Mouse (Mus musculus) lung, embryonic 15.5 days (tissue): ENCODE data around the gene Atp5b. TPM values are rescaled to one million over a fixed set of nuclear protein-coding genes. Genes with fewer than 3 reads are reported as not detected.
A peak's percentile ranks its signal among the peaks of the same experiment; 100 is the strongest.

Experiments used
- ATAC-seq: fragments of 200-750 bp; cut with Nextera tagmentation; 2 replicates; pipeline ENCODE4 v1.8.0; 2017; ENCODE audit warnings: moderate number of reproducible peaks, borderline replicate concordance; ENCODE audit not compliant: low FRiP score, low TSS enrichment; ENCODE audit errors: extremely low read depth
- H3K27ac ChIP-seq: fragments of 300-500 bp; sonication (generic); 2 replicates; pipeline ENCODE4 v1.5.1; 2015; ENCODE audit warnings: moderate library complexity, mild to moderate bottlenecking, inconsistent platforms
- H3K27me3 ChIP-seq: fragments of 300-500 bp; sonication (generic); 2 replicates; pipeline ENCODE4 v1.6.1; 2015; ENCODE audit warnings: inconsistent platforms
- H3K36me3 ChIP-seq: fragments of 300-500 bp; sonication (generic); 2 replicates; pipeline ENCODE4 v1.6.1; 2015; ENCODE audit warnings: inconsistent platforms
- H3K4me1 ChIP-seq: fragments of 300-500 bp; sonication (generic); 2 replicates; pipeline ENCODE4 v1.6.1; 2015; ENCODE audit warnings: inconsistent platforms
- H3K4me2 ChIP-seq: fragments of 300-500 bp; sonication (generic); 2 replicates; pipeline ENCODE4 v1.6.1; 2015; ENCODE audit warnings: inconsistent platforms, mild to moderate bottlenecking, moderate library complexity
- H3K4me3 ChIP-seq: fragments of 300-500 bp; sonication (generic); 2 replicates; pipeline ENCODE4 v1.5.1; 2015; ENCODE audit warnings: mild to moderate bottlenecking, inconsistent platforms
- H3K9ac ChIP-seq: fragments of 300-500 bp; sonication (generic); 2 replicates; pipeline ENCODE4 v1.6.1; 2015; ENCODE audit warnings: inconsistent platforms
- H3K9me3 ChIP-seq: fragments of 300-500 bp; sonication (generic); 2 replicates; pipeline ENCODE4 v1.6.1; 2016; ENCODE audit warnings: inconsistent platforms
- WGBS: fragments of 180-500 bp; shearing (Covaris S2); methylation state at CpG from one replicate; pipeline ENCODE4 v1.1.7; 2015; 5-methylcytosine and 5-hydroxymethylcytosine counted together
- polyA plus RNA-seq: library from polyadenylated mRNA; unstranded; fragments of >200 nt; fragmentation: Nextera tagmentation; extraction: Ambion mirVana; gene quantifications from 2 replicates; pipeline ENCODE4 v1.2.1, GENCODE M21; 2015

Atp5b gene
- 2,263 and 2,267 TPM in 2 replicates for polyA plus RNA-seq

- peak within 1 kb of the TSS; percentile 76 for H3K4me3 ChIP-seq
- 0% methylated on average over 34 of the region's 34 CpGs for WGBS
- no peaks in the 10 kb centered on the region for H3K9me3 ChIP-seq
- H3K36me3 ChIP-seq = peaks cover 33% of the 10 kb centered on the region
- no peaks in the 10 kb centered on the region for H3K27me3 ChIP-seq
- peak; percentile 99 for ATAC-seq
- H3K9ac ChIP-seq = peak within 1 kb of the TSS; percentile 92
- H3K27ac ChIP-seq = peak within 1 kb of the TSS; percentile 60
- peaks cover 24% of the 10 kb centered on the region for H3K4me1 ChIP-seq
- H3K4me2 ChIP-seq = peak within 1 kb of the TSS; percentile 73
Measured at GRCm38 (mm10) chr10:128082880-128083421, at the start of gene Atp5b. TSS of gene Atp5b (plus strand) at chr10:128083273.

GRCm38 (mm10) chr10:128036746-128037425, 46.2 kb upstream of the Atp5b start:
- peak overlapping the region; percentile 95 for H3K4me3 ChIP-seq
- peak overlapping the region; percentile 96; the same call in 1 of the 2 replicates for H3K27ac ChIP-seq
- ATAC-seq = no peak
- peak overlapping the region; percentile 63 for H3K4me2 ChIP-seq
- H3K36me3 ChIP-seq = peaks cover 29% of the 10 kb centered on the region
- WGBS = 2% methylated on average over 10 of the region's 10 CpGs
- H3K27me3 ChIP-seq = no peaks in the 10 kb centered on the region
- H3K9ac ChIP-seq = peak overlapping the region; percentile 99
- H3K9me3 ChIP-seq = no peaks in the 10 kb centered on the region
- H3K4me1 ChIP-seq = peaks cover 32% of the 10 kb centered on the region

GRCm38 (mm10) chr10:128037921-128038320, 45.2 kb upstream of the Atp5b start:
- peaks cover 32% of the 10 kb centered on the region for H3K4me1 ChIP-seq
- 65% methylated on average over 3 of the region's 3 CpGs for WGBS

GRCm38 (mm10) chr10:128039167-128039566, 43.9 kb upstream of the Atp5b start:
- Histone ChIP-seq H3K9ac (0 out of 2 replicates have a peak overlapping the region, but pooled peaks have one; percentile 4), H3K9me3 (no peaks in the 10 kb centered on the region), H3K4me2 (no peak overlapping the region; the same call in 1 of the 2 replicates), H3K4me1 (peaks cover 32% of the 10 kb centered on the region), H3K36me3 (peaks cover 39% of the 10 kb centered on the region), H3K4me3 (no peak overlapping the region), H3K27me3 (no peaks in the 10 kb centered on the region), H3K27ac (no peak overlapping the region)
- no peak for ATAC-seq
- WGBS = 38% methylated on average over 5 of the region's 5 CpGs

More at GRCm38 (mm10) chr10:128037921-128038320, 45.2 kb upstream of the Atp5b start:
- Histone ChIP-seq H3K9me3 (no peaks in the 10 kb centered on the region), H3K9ac (peak overlapping the region; percentile 4; the same call in 1 of the 2 replicates), H3K27me3 (no peaks in the 10 kb centered on the region), H3K27ac (no peak overlapping the region), H3K36me3 (peaks cover 29% of the 10 kb centered on the region), H3K4me2 (peak overlapping the region; percentile 33; the same call in 1 of the 2 replicates), H3K4me3 (no peak overlapping the region)
- ATAC-seq = no peak

GRCm38 (mm10) chr10:128039858-128040257, 43.2 kb upstream of the Atp5b start:
- ATAC-seq = no peak
- Histone ChIP-seq H3K4me3 (no peak overlapping the region), H3K4me1 (peaks cover 31% of the 10 kb centered on the region), H3K27me3 (no peaks in the 10 kb centered on the region), H3K27ac (no peak overlapping the region), H3K4me2 (no peak overlapping the region), H3K36me3 (peaks cover 46% of the 10 kb centered on the region), H3K9me3 (no peaks in the 10 kb centered on the region), H3K9ac (no peak overlapping the region)
- WGBS = 65% methylated on average over 3 of the region's 3 CpGs

- Histone ChIP-seq H3K4me1 (peaks cover 34% of the 10 kb centered on the region), H3K27ac (no peak overlapping the region), H3K9ac (no peak overlapping the region)
Measured at GRCm38 (mm10) chr10:128040293-128040692, 42.8 kb upstream of the Atp5b start.

GRCm38 (mm10) chr10:128041636-128042035, 41.4 kb upstream of the Atp5b start:
- Histone ChIP-seq H3K4me2 (no peak overlapping the region), H3K9ac (no peak overlapping the region), H3K36me3 (peaks cover 64% of the 10 kb centered on the region), H3K9me3 (no peaks in the 10 kb centered on the region), H3K27me3 (no peaks in the 10 kb centered on the region), H3K4me1 (peaks cover 34% of the 10 kb centered on the region), H3K4me3 (no peak overlapping the region), H3K27ac (no peak overlapping the region)
- ATAC-seq = no peak
- 72% methylated on average over 4 of the region's 4 CpGs for WGBS

More at GRCm38 (mm10) chr10:128040293-128040692, 42.8 kb upstream of the Atp5b start:
- Histone ChIP-seq H3K27me3 (no peaks in the 10 kb centered on the region), H3K4me2 (no peak overlapping the region), H3K36me3 (peaks cover 51% of the 10 kb centered on the region), H3K4me3 (no peak overlapping the region), H3K9me3 (no peaks in the 10 kb centered on the region)
- 85% methylated on average over 5 of the region's 5 CpGs for WGBS
- ATAC-seq = no peak

GRCm38 (mm10) chr10:128042466-128042865, 40.6 kb upstream of the Atp5b start:
- Histone ChIP-seq H3K27ac (no peak overlapping the region), H3K36me3 (peaks cover 71% of the 10 kb centered on the region), H3K4me3 (no peak overlapping the region), H3K4me2 (no peak overlapping the region), H3K9me3 (no peaks in the 10 kb centered on the region), H3K4me1 (peaks cover 29% of the 10 kb centered on the region), H3K9ac (no peak overlapping the region), H3K27me3 (no peaks in the 10 kb centered on the region)
- ATAC-seq = no peak
- WGBS = 86% methylated on average over 3 of the region's 3 CpGs

- Histone ChIP-seq H3K4me1 (peaks cover 23% of the 10 kb centered on the region), H3K36me3 (peaks cover 78% of the 10 kb centered on the region), H3K9ac (no peak overlapping the region), H3K27me3 (no peaks in the 10 kb centered on the region), H3K27ac (no peak overlapping the region), H3K9me3 (no peaks in the 10 kb centered on the region), H3K4me3 (no peak overlapping the region), H3K4me2 (no peak overlapping the region)
- ATAC-seq = no peak
- WGBS = 56% methylated on average over 3 of the region's 3 CpGs
Measured at GRCm38 (mm10) chr10:128043041-128043835, 39.8 kb upstream of the Atp5b start.

GRCm38 (mm10) chr10:128048157-128048556, 34.9 kb upstream of the Atp5b start:
- Histone ChIP-seq H3K27ac (no peak overlapping the region), H3K9me3 (no peaks in the 10 kb centered on the region), H3K9ac (no peak overlapping the region), H3K4me3 (no peak overlapping the region), H3K4me1 (0 out of 2 replicates have a peak, but pooled peaks cover 6% of the 10 kb centered on the region), H3K4me2 (no peak overlapping the region), H3K27me3 (no peaks in the 10 kb centered on the region), H3K36me3 (peaks cover 83% of the 10 kb centered on the region)
- 96% methylated on average over 8 of the region's 8 CpGs for WGBS
- ATAC-seq = no peak

- H3K9me3 ChIP-seq = no peaks in the 10 kb centered on the region
- H3K36me3 ChIP-seq = peaks cover 67% of the 10 kb centered on the region
- H3K4me3 ChIP-seq = no peak overlapping the region
- no peak overlapping the region for H3K27ac ChIP-seq
- no peak overlapping the region for H3K9ac ChIP-seq
- H3K27me3 ChIP-seq = no peaks in the 10 kb centered on the region
- H3K4me1 ChIP-seq = 0 out of 2 replicates have a peak, but pooled peaks cover 4% of the 10 kb centered on the region
- H3K4me2 ChIP-seq = no peak overlapping the region
- 97% methylated on average over 2 of the region's 2 CpGs for WGBS
- no peak; the same call in 1 of the 2 replicates for ATAC-seq
Measured at GRCm38 (mm10) chr10:128049741-128050140, 33.3 kb upstream of the Atp5b start.
